Mouse (Mus musculus) heart, postnatal 25 days (tissue): ENCODE measurements around the gene Obox6. TPM values are rescaled to one million over a fixed set of nuclear protein-coding genes. Genes with fewer than 3 reads are reported as not detected.

Experiments
- DNase-seq: peaks from one replicate; pipeline ENCODE4 v3.0.0; 2022; ENCODE audit warnings: low spot score
- intact Hi-C: fragments of 180-260 bp; cut with DNase I; formaldehyde crosslinking; loops from one replicate; pipeline ENCODE4 v1.15.1; 2025
- total RNA-seq, 2 experiments: library from RNA; stranded (reverse); gene quantifications; 2 replicates each; pipeline ENCODE4 v1.2.3; 2021

The Obox6 gene
- total RNA-seq = not detected

- intact Hi-C loops = no loop called here
- DNase-seq = no peak
These were observed at the start of gene Obox6 for GRCm38 (mm10) chr7:15839578-15839977. Obox6 (minus strand) TSS chr7:15839678.

GRCm38 (mm10) chr7:15884127-15884526 is 44.6 kb upstream of the Obox6 start:
- intact Hi-C loops = no loop called here
- DNase-seq = no peak

- intact Hi-C loops = no loop called here
- no peak for DNase-seq
These were observed 42.8 kb upstream of the Obox6 start, which contains the start of gene Crxos for GRCm38 (mm10) chr7:15882317-15882716. Crxos (plus strand) TSS chr7:15882617.

- intact Hi-C loops = no loop called here
- DNase-seq = no peak
These were observed 42.4 kb upstream of the Obox6 start for GRCm38 (mm10) chr7:15881831-15882230.

GRCm38 (mm10) chr7:15881388-15881787 is 41.9 kb upstream of the Obox6 start:
- intact Hi-C loops = no loop called here

GRCm38 (mm10) chr7:15879756-15880155 is 40.3 kb upstream of the Obox6 start, which contains the start of gene Crx:
Crx (minus strand) TSS chr7:15879968.
- intact Hi-C loops = no loop called here
- DNase-seq = no peak

More at GRCm38 (mm10) chr7:15881388-15881787, 41.9 kb upstream of the Obox6 start:
- no peak for DNase-seq

- intact Hi-C loops = no loop called here
- no peak for DNase-seq
These were observed 24.6 kb upstream of the Obox6 start for GRCm38 (mm10) chr7:15864104-15864503.

- no peak for DNase-seq
- intact Hi-C loops = loop anchor here (1.0 kb wide), 1 partner anchor 53 kb away; no protein-coding TSS in a partner anchor
These were observed 20.2 kb upstream of the Obox6 start for GRCm38 (mm10) chr7:15859657-15860056.

Other genes starting within 250 kb of the Obox6 start
- gene Obox3, start 199.8 kb downstream of the Obox6 start, total RNA-seq = not detected
- not detected for gene Obox5, start 89.5 kb downstream of the Obox6 start, total RNA-seq
- gene Crx, start 40.3 kb upstream of the Obox6 start, total RNA-seq = not detected
- not detected for gene Crxos, start 42.9 kb upstream of the Obox6 start, total RNA-seq
- gene Selenow, start 82.7 kb upstream of the Obox6 start, total RNA-seq = 100 to 1,000 TPM; 148 to 155 TPM
- 100 to 1,000 TPM; 123 to 127 TPM for gene Nop53, start 106.4 kb upstream of the Obox6 start, total RNA-seq
- gene Ehd2, start 127.9 kb upstream of the Obox6 start, total RNA-seq = 100 to 1,000 TPM; 112 to 129 TPM
- 1 to 10 TPM; 7.1 to 8.3 TPM for gene Bicra, start 208.2 kb upstream of the Obox6 start, total RNA-seq
- not detected for gene Zfp541, start 222.1 kb upstream of the Obox6 start, total RNA-seq